Mouse (Mus musculus) hindbrain, postnatal 0 days (tissue): ENCODE measurements at regions not wholly inside any gene's neighbourhood (a gene's known extent, or its start where the extent isn't known, plus 50 kb on each side); places are given as distances from the start of the nearest gene placed in this dataset.

Experiments used
- ATAC-seq: fragments of 200-750 bp; cut with Nextera tagmentation; 2 replicates; pipeline ENCODE4 v1.8.0; 2017; ENCODE audit warnings: mild to moderate bottlenecking, moderate TSS enrichment, moderate library complexity
- DNase-seq: peaks from one replicate; pipeline ENCODE4 v3.0.0-alpha.2; 2015; ENCODE audit warnings: low spot score
- H3K27ac ChIP-seq: fragments of 300-500 bp; sonication (generic); 2 replicates; pipeline ENCODE4 v1.5.1; 2014; ENCODE audit warnings: mild to moderate bottlenecking
- H3K27me3 ChIP-seq: fragments of 300-500 bp; sonication (generic); 2 replicates; pipeline ENCODE4 v1.6.1; 2014; ENCODE audit warnings: low read length, mixed read lengths; ENCODE audit not compliant: insufficient read depth
- H3K36me3 ChIP-seq: fragments of 300-500 bp; sonication (generic); 2 replicates; pipeline ENCODE4 v1.6.1; 2014; ENCODE audit warnings: low read length, mixed read lengths; ENCODE audit not compliant: insufficient read depth
- H3K4me1 ChIP-seq: fragments of 300-500 bp; sonication (generic); 2 replicates; pipeline ENCODE4 v1.6.1; 2014; ENCODE audit warnings: antibody characterized with exemption, low read length, mixed read lengths; ENCODE audit not compliant: insufficient read depth
- H3K4me2 ChIP-seq: fragments of 300-500 bp; sonication (generic); 2 replicates; pipeline ENCODE4 v1.6.1; 2014; ENCODE audit warnings: low read depth, mild to moderate bottlenecking, low read length, moderate library complexity, mixed read lengths
- H3K4me3 ChIP-seq: fragments of 300-500 bp; sonication (generic); 2 replicates; pipeline ENCODE4 v1.5.1; 2014; ENCODE audit warnings: low read length
- H3K9ac ChIP-seq: fragments of 300-500 bp; sonication (generic); replicated peaks from 2 replicates; pipeline ENCODE4 v1.6.1; 2014; ENCODE audit warnings: mild to moderate bottlenecking, low read length, moderate library complexity, mixed read lengths
- H3K9me3 ChIP-seq: fragments of 300-500 bp; sonication (generic); 2 replicates; pipeline ENCODE4 v1.6.1; 2016; ENCODE audit warnings: low read length, mixed read lengths
- CTCF ChIP-seq: IDR thresholded peaks from 2 replicates; pipeline ENCODE4 v1.5.1; 2016; ENCODE audit warnings: antibody characterized with exemption, control low read depth, low read depth
- WGBS: fragments of 180-500 bp; shearing (Covaris S2); extraction: QIAGEN DNeasy Blood & Tissue Kit; methylation state at CpG from one replicate; pipeline ENCODE4 v1.1.7; 2014; 5-methylcytosine and 5-hydroxymethylcytosine counted together

- Histone ChIP-seq H3K4me3 (no peak overlapping the region), H3K36me3 (no peaks in the 10 kb centered on the region), H3K27ac (no peak overlapping the region), H3K27me3 (no peaks in the 10 kb centered on the region), H3K4me2 (no peak overlapping the region), H3K9me3 (no peaks in the 10 kb centered on the region), H3K9ac (no peak overlapping the region), H3K4me1 (no peaks in the 10 kb centered on the region; the same call in 1 of the 2 replicates)
- WGBS = 25% methylated on average over 3 of the region's 3 CpGs
- no peak for ATAC-seq
- peak; percentile 80 for TF ChIP-seq CTCF
- DNase-seq = peak; percentile 63
Measured at GRCm38 (mm10) chr13:73033055-73033454, 227.2 kb upstream of the Irx4 start.

GRCm38 (mm10) chr13:73034065-73034831 lies 226.0 kb upstream of the Irx4 start:
- Histone ChIP-seq H3K27ac (peak overlapping the region; percentile 71), H3K9ac (no peak overlapping the region), H3K4me1 (no peaks in the 10 kb centered on the region; the same call in 1 of the 2 replicates), H3K4me3 (no peak overlapping the region), H3K9me3 (no peaks in the 10 kb centered on the region), H3K27me3 (no peaks in the 10 kb centered on the region), H3K4me2 (no peak overlapping the region), H3K36me3 (no peaks in the 10 kb centered on the region)
- ATAC-seq (peak; percentile 95), DNase-seq (peak; percentile 83)
- 13% methylated on average over 10 of the region's 10 CpGs for WGBS
- TF ChIP-seq CTCF = peak; percentile 23; the same call in 1 of the 2 replicates

DNA sequence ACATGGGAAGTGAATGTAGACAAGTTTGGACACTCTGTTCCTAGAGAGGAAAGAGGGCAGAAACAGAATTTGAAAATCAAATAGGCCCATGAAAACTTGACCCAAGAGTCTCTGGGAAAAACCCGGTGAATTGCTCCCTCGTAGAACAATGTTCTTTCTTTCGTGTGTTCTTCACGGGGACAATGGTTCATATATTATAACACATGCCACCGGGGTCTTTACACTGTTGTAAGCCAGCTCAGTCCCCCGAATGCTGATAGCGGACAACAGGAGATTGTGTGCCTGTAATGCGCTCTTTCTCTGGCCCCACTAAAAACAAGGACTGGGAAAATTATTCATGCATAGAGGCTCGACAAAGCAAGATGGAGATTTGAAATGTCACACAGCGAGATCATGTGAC lies 225.4 kb upstream of the Irx4 start:
- Histone ChIP-seq H3K27ac (peak overlapping the region; percentile 71), H3K4me2 (no peak overlapping the region), H3K9me3 (no peaks in the 10 kb centered on the region), H3K27me3 (no peaks in the 10 kb centered on the region), H3K9ac (no peak overlapping the region), H3K36me3 (no peaks in the 10 kb centered on the region), H3K4me3 (no peak overlapping the region), H3K4me1 (no peaks in the 10 kb centered on the region; the same call in 1 of the 2 replicates)
- TF ChIP-seq CTCF = no peak
- ATAC-seq = peak; percentile 33
- DNase-seq = no peak
- 20% methylated on average over 10 of the region's 10 CpGs for WGBS

GRCm38 (mm10) chr13:73035336-73035940 lies 224.8 kb upstream of the Irx4 start:
- TF ChIP-seq CTCF = no peak
- Histone ChIP-seq H3K36me3 (no peaks in the 10 kb centered on the region), H3K9ac (no peak overlapping the region), H3K4me1 (no peaks in the 10 kb centered on the region; the same call in 1 of the 2 replicates), H3K27ac (peak overlapping the region; percentile 71), H3K4me2 (no peak overlapping the region), H3K27me3 (no peaks in the 10 kb centered on the region), H3K4me3 (no peak overlapping the region), H3K9me3 (no peaks in the 10 kb centered on the region)
- DNase-seq (peak; percentile 36), ATAC-seq (peak; percentile 46)
- WGBS = 20% methylated on average over 2 of the region's 2 CpGs

- ATAC-seq (no peak), DNase-seq (no peak)
- no peak overlapping the region for H3K4me2 ChIP-seq
- no peak overlapping the region for H3K9ac ChIP-seq
- H3K36me3 ChIP-seq = no peaks in the 10 kb centered on the region
- no peaks in the 10 kb centered on the region for H3K27me3 ChIP-seq
- H3K4me1 ChIP-seq = 0 out of 2 replicates have a peak, but pooled peaks cover 4% of the 10 kb centered on the region
- no peak overlapping the region for H3K27ac ChIP-seq
- WGBS = 86% methylated on average over 5 of the region's 5 CpGs
- TF ChIP-seq CTCF = no peak
- H3K4me3 ChIP-seq = no peak overlapping the region
- H3K9me3 ChIP-seq = no peaks in the 10 kb centered on the region
Measured at GRCm38 (mm10) chr13:73039731-73040130, 220.5 kb upstream of the Irx4 start.

- H3K4me2 ChIP-seq = no peak overlapping the region
- no peak for TF ChIP-seq CTCF
Measured at GRCm38 (mm10) chr13:73041233-73042040, 218.8 kb upstream of the Irx4 start.

More at GRCm38 (mm10) chr13:73041233-73042040, 218.8 kb upstream of the Irx4 start:
- DNase-seq (peak; percentile 46), ATAC-seq (peak; percentile 43)
- no peaks in the 10 kb centered on the region for H3K9me3 ChIP-seq
- 27% methylated on average over 14 of the region's 14 CpGs for WGBS
- H3K36me3 ChIP-seq = no peaks in the 10 kb centered on the region
- no peaks in the 10 kb centered on the region for H3K27me3 ChIP-seq
- 0 out of 2 replicates have a peak, but pooled peaks cover 4% of the 10 kb centered on the region for H3K4me1 ChIP-seq
- no peak overlapping the region for H3K27ac ChIP-seq
- no peak overlapping the region for H3K4me3 ChIP-seq
- H3K9ac ChIP-seq = no peak overlapping the region
